Mouse (Mus musculus) inflammation-experienced regulatory T-cells, adult 16 weeks (primary cell): ENCODE data around the gene Ubr7. TPM values are rescaled to one million over a fixed set of nuclear protein-coding genes. Genes with fewer than 3 reads are reported as not detected.

Experiments used
- polyA plus RNA-seq: library from polyadenylated mRNA; unstranded; fragments of 100-300 nt; shearing (Covaris generic); gene quantifications from one replicate; pipeline ENCODE4 v1.2.1, GENCODE M21; 2017

Ubr7 gene
- polyA plus RNA-seq, result 38.1 TPM

GRCm38 (mm10) chr12:102757689-102758402 is at the start of gene Ubr7, which contains the start of the genes Gm28051 and Gon7:
Gene Ubr7 (plus strand): TSS chr12:102757967.
Gene Gm28051 (minus strand): TSS chr12:102757765.
Gene Gon7 (minus strand): TSS chr12:102757803.

GRCm38 (mm10) chr12:102743589-102744574 is 13.9 kb upstream of the Ubr7 start, which contains the start of the genes Moap1 and Tmem251:
Gene Moap1 (minus strand): TSS chr12:102743661.
Gene Tmem251 (plus strand): TSS chr12:102743762.

GRCm38 (mm10) chr12:102758403-102758756 is 613 bp downstream of the Ubr7 start, which contains the start of gene Gm20604:
Gene Gm20604 (minus strand): TSS chr12:102758672.

Other genes starting within 250 kb of the Ubr7 start
- gene Chga, start 203.0 kb upstream of the Ubr7 start, polyA plus RNA-seq, result not detected
- gene Itpk1, start 53.0 kb upstream of the Ubr7 start, polyA plus RNA-seq, result 41.2 TPM
- gene Moap1, start 14.3 kb upstream of the Ubr7 start, polyA plus RNA-seq, result 8.1 TPM
- gene Tmem251, start 14.2 kb upstream of the Ubr7 start, polyA plus RNA-seq, result 10.4 TPM
- not detected for gene Gm28051, start 202 bp upstream of the Ubr7 start, polyA plus RNA-seq
- gene Gon7, start 164 bp upstream of the Ubr7 start, polyA plus RNA-seq, result 27.9 TPM
- 8.8 TPM for gene Gm20604, start 705 bp downstream of the Ubr7 start, polyA plus RNA-seq
- gene Btbd7, start 120.5 kb downstream of the Ubr7 start, polyA plus RNA-seq, result 8.9 TPM
- not detected for gene Cox8c, start 141.3 kb downstream of the Ubr7 start, polyA plus RNA-seq
- gene Unc79, start 190.9 kb downstream of the Ubr7 start, polyA plus RNA-seq, result 0.28 TPM